Mouse (Mus musculus) hindbrain, postnatal 0 days (tissue): ENCODE results near the gene Prr5l. TPM values are rescaled to one million over a fixed set of nuclear protein-coding genes. Genes with fewer than 3 reads are reported as not detected.

Experiments
- ATAC-seq: fragments of 200-750 bp; cut with Nextera tagmentation; 2 replicates; pipeline ENCODE4 v1.8.0; 2017; ENCODE audit warnings: mild to moderate bottlenecking, moderate TSS enrichment, moderate library complexity
- DNase-seq: peaks from one replicate; pipeline ENCODE4 v3.0.0-alpha.2; 2015; ENCODE audit warnings: low spot score
- H3K27ac ChIP-seq: fragments of 300-500 bp; sonication (generic); 2 replicates; pipeline ENCODE4 v1.5.1; 2014; ENCODE audit warnings: mild to moderate bottlenecking
- H3K27me3 ChIP-seq: fragments of 300-500 bp; sonication (generic); 2 replicates; pipeline ENCODE4 v1.6.1; 2014; ENCODE audit warnings: low read length, mixed read lengths; ENCODE audit not compliant: insufficient read depth
- H3K36me3 ChIP-seq: fragments of 300-500 bp; sonication (generic); 2 replicates; pipeline ENCODE4 v1.6.1; 2014; ENCODE audit warnings: low read length, mixed read lengths; ENCODE audit not compliant: insufficient read depth
- H3K4me1 ChIP-seq: fragments of 300-500 bp; sonication (generic); 2 replicates; pipeline ENCODE4 v1.6.1; 2014; ENCODE audit warnings: antibody characterized with exemption, low read length, mixed read lengths; ENCODE audit not compliant: insufficient read depth
- H3K4me2 ChIP-seq: fragments of 300-500 bp; sonication (generic); 2 replicates; pipeline ENCODE4 v1.6.1; 2014; ENCODE audit warnings: low read depth, mild to moderate bottlenecking, low read length, moderate library complexity, mixed read lengths
- H3K4me3 ChIP-seq: fragments of 300-500 bp; sonication (generic); 2 replicates; pipeline ENCODE4 v1.5.1; 2014; ENCODE audit warnings: low read length
- H3K9ac ChIP-seq: fragments of 300-500 bp; sonication (generic); replicated peaks from 2 replicates; pipeline ENCODE4 v1.6.1; 2014; ENCODE audit warnings: mild to moderate bottlenecking, low read length, moderate library complexity, mixed read lengths
- H3K9me3 ChIP-seq: fragments of 300-500 bp; sonication (generic); 2 replicates; pipeline ENCODE4 v1.6.1; 2016; ENCODE audit warnings: low read length, mixed read lengths
- CTCF ChIP-seq: IDR thresholded peaks from 2 replicates; pipeline ENCODE4 v1.5.1; 2016; ENCODE audit warnings: antibody characterized with exemption, control low read depth, low read depth
- WGBS: fragments of 180-500 bp; shearing (Covaris S2); extraction: QIAGEN DNeasy Blood & Tissue Kit; methylation state at CpG from one replicate; pipeline ENCODE4 v1.1.7; 2014; 5-methylcytosine and 5-hydroxymethylcytosine counted together
- polyA plus RNA-seq: library from polyadenylated mRNA; unstranded; fragments of >200 nt; fragmentation: Nextera tagmentation; extraction: Ambion mirVana; gene quantifications from 2 replicates; pipeline ENCODE4 v1.2.1, GENCODE M21; 2015
- total RNA-seq: library from RNA; depleted of rRNA; stranded (reverse); fragments of >200 nt; gene quantifications from 2 replicates; pipeline ENCODE4 v1.2.3, GENCODE M21; 2014; rRNA removed

Gene Prr5l
- total and polyA plus RNA-seq, 2 experiments from 2014 or later: 3.6 to 8.0 TPM

- H3K4me3 ChIP-seq: peak within 1 kb of the TSS; percentile 92
- 0 out of 2 replicates have a peak, but pooled peaks cover 9% of the 10 kb centered on the region for H3K4me1 ChIP-seq
- H3K9me3 ChIP-seq: no peaks in the 10 kb centered on the region
- DNase-seq: peak; percentile 87
- peak within 1 kb of the TSS; percentile 5; the same call in 1 of the 2 replicates for H3K27ac ChIP-seq
- WGBS: under 1% methylated on average over 58 of the region's 68 CpGs
- peak within 1 kb of the TSS; percentile 64 for H3K4me2 ChIP-seq
- H3K9ac ChIP-seq: peak within 1 kb of the TSS; percentile 88
- H3K27me3 ChIP-seq: no peaks in the 10 kb centered on the region
- ATAC-seq: peak; percentile 93
- H3K36me3 ChIP-seq: no peaks in the 10 kb centered on the region
- peak; percentile 75 for TF ChIP-seq CTCF
Observed at GRCm38 (mm10) chr2:101678236-101679021, 204.4 kb downstream of the Prr5l start, which contains the start of gene Traf6. Gene Traf6, plus strand, starts transcription at chr2:101678429.

- DNase-seq (no peak), ATAC-seq (no peak)
- H3K36me3 ChIP-seq: no peaks in the 10 kb centered on the region
- H3K27ac ChIP-seq: no peak overlapping the region
- no peak overlapping the region for H3K9ac ChIP-seq
- no peaks in the 10 kb centered on the region for H3K9me3 ChIP-seq
- no peaks in the 10 kb centered on the region for H3K27me3 ChIP-seq
- H3K4me3 ChIP-seq: no peak overlapping the region
- H3K4me2 ChIP-seq: no peak overlapping the region
- 64% methylated on average over 3 of the region's 3 CpGs for WGBS
- no peak for TF ChIP-seq CTCF
- H3K4me1 ChIP-seq: no peaks in the 10 kb centered on the region
Observed at GRCm38 (mm10) chr2:101673547-101673946, 209.3 kb downstream of the Prr5l start.

- no peak overlapping the region for H3K4me3 ChIP-seq
- no peak for DNase-seq
- ATAC-seq: no peak
- WGBS: 93% methylated on average over 3 of the region's 3 CpGs
- no peaks in the 10 kb centered on the region for H3K4me1 ChIP-seq
- no peaks in the 10 kb centered on the region for H3K9me3 ChIP-seq
- H3K27me3 ChIP-seq: no peaks in the 10 kb centered on the region
- H3K4me2 ChIP-seq: no peak overlapping the region
- no peak overlapping the region for H3K9ac ChIP-seq
- H3K27ac ChIP-seq: no peak overlapping the region
- TF ChIP-seq CTCF: no peak
- no peaks in the 10 kb centered on the region for H3K36me3 ChIP-seq
Observed at GRCm38 (mm10) chr2:101668751-101669150, 214.1 kb downstream of the Prr5l start.

GRCm38 (mm10) chr2:101665703-101666092 lies 217.1 kb downstream of the Prr5l start:
- WGBS: 76% methylated on average over 3 of the region's 3 CpGs
- no peak overlapping the region for H3K27ac ChIP-seq
- no peaks in the 10 kb centered on the region for H3K36me3 ChIP-seq
- ATAC-seq (peak; percentile 57), DNase-seq (no peak)
- no peaks in the 10 kb centered on the region for H3K9me3 ChIP-seq
- H3K4me2 ChIP-seq: no peak overlapping the region
- no peak for TF ChIP-seq CTCF
- no peak overlapping the region for H3K9ac ChIP-seq
- H3K27me3 ChIP-seq: no peaks in the 10 kb centered on the region
- H3K4me3 ChIP-seq: no peak overlapping the region
- H3K4me1 ChIP-seq: no peaks in the 10 kb centered on the region

- Histone ChIP-seq H3K4me3 (no peak overlapping the region), H3K27me3 (no peaks in the 10 kb centered on the region), H3K9ac (no peak overlapping the region), H3K9me3 (no peaks in the 10 kb centered on the region), H3K36me3 (no peaks in the 10 kb centered on the region), H3K27ac (no peak overlapping the region), H3K4me1 (no peaks in the 10 kb centered on the region), H3K4me2 (no peak overlapping the region)
- TF ChIP-seq CTCF: peak; percentile 97
- ATAC-seq (peak; percentile 90), DNase-seq (peak; percentile 89)
- WGBS: 20% methylated on average over 9 of the region's 9 CpGs
Observed at GRCm38 (mm10) chr2:101665058-101665702, 217.6 kb downstream of the Prr5l start.

Other genes starting within 250 kb of the Prr5l start
- 0.36 and 0.37 TPM in 2 replicates for gene Rag1, start 233.5 kb downstream of the Prr5l start, total RNA-seq
- gene Rag1, start 233.5 kb downstream of the Prr5l start, polyA plus RNA-seq: 0.08 and 0.11 TPM in 2 replicates
- 12.6 and 13.3 TPM in 2 replicates for gene B230118H07Rik, start 233.5 kb downstream of the Prr5l start, total RNA-seq
- gene B230118H07Rik, start 233.5 kb downstream of the Prr5l start, polyA plus RNA-seq: 57.3 and 59.3 TPM in 2 replicates
- gene Traf6, start 204.6 kb downstream of the Prr5l start, total RNA-seq: 21.9 and 26.3 TPM in 2 replicates
- gene Traf6, start 204.6 kb downstream of the Prr5l start, polyA plus RNA-seq: 6.1 and 6.8 TPM in 2 replicates
- gene Commd9, start 3.2 kb upstream of the Prr5l start, total RNA-seq: 74.0 and 111 TPM in 2 replicates
- gene Commd9, start 3.2 kb upstream of the Prr5l start, polyA plus RNA-seq: 89.8 and 94.6 TPM in 2 replicates